Comparison of ENCODE assay signal across 8 mouse cellular contexts in the genomic region with DNA sequence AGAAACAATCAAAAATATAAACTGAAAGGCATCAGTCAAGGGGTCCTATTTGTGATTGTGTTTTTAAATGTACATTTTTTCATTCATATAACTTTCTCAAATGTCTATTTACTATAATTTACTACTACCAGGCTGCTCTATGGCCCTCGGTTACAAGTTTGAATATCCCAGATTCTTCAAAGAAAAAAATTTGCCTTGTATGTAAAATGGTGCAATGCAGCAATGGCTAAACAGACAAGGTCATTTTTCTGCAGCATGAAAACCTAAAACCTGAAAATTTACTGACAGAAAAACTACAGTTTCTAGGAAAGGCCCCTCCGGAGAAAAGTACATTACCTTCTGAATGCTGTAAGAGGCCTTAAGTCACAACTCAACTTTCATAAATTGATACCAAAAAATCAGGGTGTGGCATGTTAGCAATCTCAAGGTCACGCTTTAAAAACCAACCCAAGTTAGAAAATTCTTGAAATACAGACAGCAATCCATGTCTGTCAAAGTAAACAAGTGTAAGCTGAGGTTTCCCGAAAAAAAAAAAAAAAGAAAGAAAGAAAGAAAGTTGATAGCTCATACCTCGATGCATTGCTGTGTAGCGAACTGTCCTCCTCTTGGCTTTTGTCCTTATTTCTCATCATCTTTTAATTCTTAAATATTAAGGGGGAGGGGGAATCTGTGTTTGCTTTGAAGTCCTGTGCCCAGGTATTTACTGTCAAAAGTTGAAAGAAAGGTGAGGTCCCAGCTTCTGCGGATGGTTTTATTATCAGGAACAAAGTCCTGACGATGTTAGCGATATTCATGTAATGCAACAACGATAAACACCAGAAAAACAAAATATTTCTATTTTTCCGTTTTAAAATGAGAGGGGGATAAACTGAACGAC. TPM values are rescaled to one million over a fixed set of nuclear protein-coding genes. Genes with fewer than 3 reads are reported as not detected.
A peak's percentile ranks its signal among the peaks of the same experiment; 100 is the strongest.
DNase-seq lines count a peak whose midpoint lies in the region; ATAC-seq lines count a peak whose summit lies in the region.

No protein-coding gene starts in this region.

- WGBS in lung, embryonic 15.5 days = under 1% methylated on average over 12 of the region's 12 CpGs
- WGBS in embryonic facial prominence, embryonic 10.5 days = 3% methylated on average over 12 of the region's 12 CpGs
- WGBS in intestine, embryonic 15.5 days = under 1% methylated on average over 12 of the region's 12 CpGs
- WGBS in neural tube, embryonic 13.5 days = 2% methylated on average over 12 of the region's 12 CpGs

- H3K4me2 ChIP-seq in lung, embryonic 15.5 days = peak overlapping the region; percentile 49
- peak overlapping the region; percentile 32 for H3K4me2 ChIP-seq in intestine, embryonic 15.5 days (replicated peaks)
- peak overlapping the region; percentile 69 for H3K4me2 ChIP-seq in neural tube, embryonic 13.5 days

- no peaks in the 10 kb centered on the region for H3K27me3 ChIP-seq in lung, embryonic 15.5 days
- no peaks in the 10 kb centered on the region for H3K27me3 ChIP-seq in embryonic facial prominence, embryonic 10.5 days (replicated peaks; ENCODE audit: low read depth, poor library complexity, severe bottlenecking)
- no peaks in the 10 kb centered on the region for H3K27me3 ChIP-seq in intestine, embryonic 15.5 days (replicated peaks)
- H3K27me3 ChIP-seq in neural tube, embryonic 13.5 days = no peaks in the 10 kb centered on the region

- peak overlapping the region; percentile 70 for H3K4me3 ChIP-seq in lung, embryonic 15.5 days
- peak overlapping the region; percentile 76 for H3K4me3 ChIP-seq in embryonic facial prominence, embryonic 10.5 days
- H3K4me3 ChIP-seq in intestine, embryonic 15.5 days (replicated peaks) = peak overlapping the region; percentile 48
- H3K4me3 ChIP-seq in neural tube, embryonic 13.5 days = peak overlapping the region; percentile 73

- H3K36me3 ChIP-seq in lung, embryonic 15.5 days = peaks cover 14% of the 10 kb centered on the region
- peaks cover 35% of the 10 kb centered on the region for H3K36me3 ChIP-seq in embryonic facial prominence, embryonic 10.5 days (replicated peaks)
- H3K36me3 ChIP-seq in intestine, embryonic 15.5 days = 0 out of 2 replicates have a peak, but pooled peaks cover 2% of the 10 kb centered on the region
- peaks cover 10% of the 10 kb centered on the region for H3K36me3 ChIP-seq in neural tube, embryonic 13.5 days

- peaks cover 19% of the 10 kb centered on the region for H3K4me1 ChIP-seq in lung, embryonic 15.5 days
- H3K4me1 ChIP-seq in embryonic facial prominence, embryonic 10.5 days = peaks cover 18% of the 10 kb centered on the region
- no peaks in the 10 kb centered on the region for H3K4me1 ChIP-seq in intestine, embryonic 15.5 days (replicated peaks)
- peaks cover 24% of the 10 kb centered on the region for H3K4me1 ChIP-seq in neural tube, embryonic 13.5 days (replicated peaks)

- intact Hi-C loops in left cerebral cortex, postnatal 4 days (cut with DNase I) = no loop called here

- no peaks in the 10 kb centered on the region for H3K9me3 ChIP-seq in lung, embryonic 15.5 days
- H3K9me3 ChIP-seq in embryonic facial prominence, embryonic 10.5 days = no peaks in the 10 kb centered on the region
- H3K9me3 ChIP-seq in intestine, embryonic 15.5 days = no peaks in the 10 kb centered on the region
- no peaks in the 10 kb centered on the region for H3K9me3 ChIP-seq in neural tube, embryonic 13.5 days

- peak overlapping the region; percentile 62 for H3K27ac ChIP-seq in lung, embryonic 15.5 days
- peak overlapping the region; percentile 98 for H3K27ac ChIP-seq in embryonic facial prominence, embryonic 10.5 days (replicated peaks)
- H3K27ac ChIP-seq in intestine, embryonic 15.5 days = peak overlapping the region; percentile 66
- H3K27ac ChIP-seq in neural tube, embryonic 13.5 days (replicated peaks) = peak overlapping the region; percentile 99

- no peak for DNase-seq in lung, postnatal 10 days
- DNase-seq in embryonic facial prominence, embryonic 10.5 days (ENCODE audit: low spot score) = no peak
- DNase-seq in left cerebral cortex, postnatal 4 days = no peak
- no peak for DNase-seq in layer of hippocampus, postnatal 25 days (ENCODE audit: extremely low spot score in 1 of 2, low spot score in 1 of 2)
- no peak for DNase-seq in urinary bladder, postnatal 4 days (ENCODE audit: low spot score in 2 of 2)

- ATAC-seq in lung, embryonic 15.5 days (ENCODE audit: borderline replicate concordance, extremely low read depth, low FRiP score, low TSS enrichment) = no peak
- ATAC-seq in intestine, embryonic 15.5 days = no peak
- ATAC-seq in neural tube, embryonic 13.5 days (ENCODE audit: low read depth) = no peak

- H3K9ac ChIP-seq in lung, embryonic 15.5 days = peak overlapping the region; percentile 56
- H3K9ac ChIP-seq in intestine, embryonic 15.5 days = peak overlapping the region; percentile 31
- H3K9ac ChIP-seq in neural tube, embryonic 13.5 days = peak overlapping the region; percentile 86

RNA-seq across cellular contexts. Expression of gene Chd2, which starts 1.2 kb away (rescaled TPM):
- polyA plus RNA-seq in lung, embryonic 15.5 days (2015; fragmentation: Nextera tagmentation; extraction: Ambion mirVana) = 48.8 and 59.0 TPM in 2 replicates
- 49.2 and 54.8 TPM in 2 replicates for polyA plus RNA-seq in embryonic facial prominence, embryonic 10.5 days (2016; fragmentation: Nextera tagmentation; extraction: Ambion mirVana)
- 39.3 and 46.0 TPM in 2 replicates for polyA plus RNA-seq in intestine, embryonic 15.5 days (2015; fragmentation: Nextera tagmentation; extraction: Ambion mirVana)
- polyA plus RNA-seq in neural tube, embryonic 13.5 days (2015; fragmentation: Nextera tagmentation; extraction: Ambion mirVana) = 34.6 and 45.5 TPM in 2 replicates
- 10 to 100 TPM; 52.5 to 57.9 TPM for total RNA-seq in left cerebral cortex, postnatal 4 days (2021)
- 10 to 100 TPM; 44.2 to 53.1 TPM for total RNA-seq in layer of hippocampus, postnatal 25 days (2021)

Comparison
In these comparisons a context has a peak if more than half of its experiments do, and no peak if none do; other contexts are left out.
1. H3K9ac ChIP-seq: peak in every context shown above with its lines; median percentile 86 in neural tube, embryonic 13.5 days; 56 in lung, embryonic 15.5 days; 31 in intestine, embryonic 15.5 days.